Mouse (Mus musculus) heart, adult 2 months (tissue): ENCODE measurements around the gene Rpusd4.

ENCODE experiments used
- CTCF ChIP-seq: fragments of 200-600 bp; IDR thresholded peaks from 2 replicates; pipeline ENCODE4 v1.8.1; 2022; ENCODE audit warnings: antibody characterized with exemption, mild to moderate bottlenecking, moderate library complexity
- EP300 ChIP-seq: fragments of 200-500 bp; IDR thresholded peaks from 2 replicates; pipeline ENCODE4 v1.6.1; 2011; ENCODE audit warnings: low read depth, low read length, control low read depth; ENCODE audit not compliant: insufficient read depth
- POLR2A ChIP-seq: fragments of 200-500 bp; IDR thresholded peaks from 2 replicates; pipeline ENCODE4 v1.6.1; 2011; ENCODE audit warnings: mild to moderate bottlenecking, low read depth, low read length, control low read depth; ENCODE audit not compliant: insufficient read depth

GRCm38 (mm10) chr9:35323974-35324373 lies 56.3 kb downstream of the Rpusd4 start:
- no peak for TF ChIP-seq EP300
- no peak for TF ChIP-seq CTCF
- no peak for TF ChIP-seq POLR2A
